Mouse (Mus musculus) midbrain, embryonic 15.5 days (tissue): ENCODE data around the gene Cplane1. TPM values are rescaled to one million over a fixed set of nuclear protein-coding genes. Genes with fewer than 3 reads are reported as not detected.
"Not testable (repeated sequence)": the region's sequence is repeated elsewhere in the genome, so short reads cannot be mapped to it uniquely, and the experiment has no call there.

Experiments used
- ATAC-seq: fragments of 200-750 bp; cut with Nextera tagmentation; replicated peaks from 2 replicates; pipeline ENCODE4 v1.8.0; 2017; ENCODE audit warnings: moderate TSS enrichment
- H3K27ac ChIP-seq: fragments of 300-500 bp; sonication (generic); 2 replicates; pipeline ENCODE4 v1.5.1; 2015; ENCODE audit warnings: mild to moderate bottlenecking, inconsistent platforms
- H3K27me3 ChIP-seq: fragments of 300-500 bp; sonication (generic); replicated peaks from 2 replicates; pipeline ENCODE4 v1.6.1; 2015; ENCODE audit warnings: inconsistent platforms
- H3K36me3 ChIP-seq: fragments of 300-500 bp; sonication (generic); replicated peaks from 2 replicates; pipeline ENCODE4 v1.6.1; 2015; ENCODE audit warnings: inconsistent platforms
- H3K4me1 ChIP-seq: fragments of 300-500 bp; sonication (generic); 2 replicates; pipeline ENCODE4 v1.6.1; 2015; ENCODE audit warnings: inconsistent platforms
- H3K4me2 ChIP-seq: fragments of 300-500 bp; sonication (generic); 2 replicates; pipeline ENCODE4 v1.6.1; 2015; ENCODE audit warnings: inconsistent platforms, mild to moderate bottlenecking, moderate library complexity
- H3K4me3 ChIP-seq: fragments of 300-500 bp; sonication (generic); 2 replicates; pipeline ENCODE4 v1.5.1; 2015; ENCODE audit warnings: mild to moderate bottlenecking, inconsistent platforms
- H3K9ac ChIP-seq: fragments of 300-500 bp; sonication (generic); 2 replicates; pipeline ENCODE4 v1.6.1; 2015; ENCODE audit warnings: mild to moderate bottlenecking, inconsistent platforms
- H3K9me3 ChIP-seq: fragments of 300-500 bp; sonication (generic); 2 replicates; pipeline ENCODE4 v1.6.1; 2016; ENCODE audit warnings: inconsistent platforms
- WGBS: fragments of 180-500 bp; shearing (Covaris S2); methylation state at CpG from one replicate; pipeline ENCODE4 v1.1.7; 2015; ENCODE audit warnings: mixed read lengths; 5-methylcytosine and 5-hydroxymethylcytosine counted together
- polyA plus RNA-seq: library from polyadenylated mRNA; unstranded; fragments of >200 nt; fragmentation: Nextera tagmentation; extraction: Ambion mirVana; gene quantifications from 2 replicates; pipeline ENCODE4 v1.2.1, GENCODE M21; 2015

Cplane1 gene
- polyA plus RNA-seq, 1 experiment from 2014 or later: 18.1 TPM

- Histone ChIP-seq H3K4me3 (no peak overlapping the region), H3K36me3 (peaks cover 63% of the 10 kb centered on the region), H3K4me1 (no peaks in the 10 kb centered on the region), H3K9me3 (no peaks in the 10 kb centered on the region), H3K27ac (no peak overlapping the region), H3K9ac (no peak overlapping the region), H3K4me2 (no peak overlapping the region), H3K27me3 (no peaks in the 10 kb centered on the region)
- 90% methylated on average over 3 of the region's 3 CpGs for WGBS
- ATAC-seq: no peak
These were observed 97.0 kb downstream of the Cplane1 start for GRCm38 (mm10) chr15:8265946-8266345.

GRCm38 (mm10) chr15:8267211-8267610, 98.3 kb downstream of the Cplane1 start:
- 95% methylated on average over 3 of the region's 3 CpGs for WGBS
- peaks cover 68% of the 10 kb centered on the region for H3K36me3 ChIP-seq
- no peaks in the 10 kb centered on the region for H3K27me3 ChIP-seq
- no peaks in the 10 kb centered on the region for H3K4me1 ChIP-seq
- H3K4me3 ChIP-seq: no peak overlapping the region
- no peak overlapping the region for H3K4me2 ChIP-seq
- no peak for ATAC-seq
- no peak overlapping the region for H3K27ac ChIP-seq
- H3K9me3 ChIP-seq: no peaks in the 10 kb centered on the region
- no peak overlapping the region for H3K9ac ChIP-seq

GRCm38 (mm10) chr15:8268231-8268630, 99.3 kb downstream of the Cplane1 start:
- no peak overlapping the region for H3K27ac ChIP-seq
- H3K9me3 ChIP-seq: no peaks in the 10 kb centered on the region
- no peaks in the 10 kb centered on the region for H3K27me3 ChIP-seq
- 93% methylated on average over 8 of the region's 8 CpGs for WGBS
- peaks cover 73% of the 10 kb centered on the region for H3K36me3 ChIP-seq
- no peak for ATAC-seq
- H3K9ac ChIP-seq: no peak overlapping the region
- no peak overlapping the region for H3K4me3 ChIP-seq
- H3K4me2 ChIP-seq: no peak overlapping the region
- no peaks in the 10 kb centered on the region for H3K4me1 ChIP-seq

DNA sequence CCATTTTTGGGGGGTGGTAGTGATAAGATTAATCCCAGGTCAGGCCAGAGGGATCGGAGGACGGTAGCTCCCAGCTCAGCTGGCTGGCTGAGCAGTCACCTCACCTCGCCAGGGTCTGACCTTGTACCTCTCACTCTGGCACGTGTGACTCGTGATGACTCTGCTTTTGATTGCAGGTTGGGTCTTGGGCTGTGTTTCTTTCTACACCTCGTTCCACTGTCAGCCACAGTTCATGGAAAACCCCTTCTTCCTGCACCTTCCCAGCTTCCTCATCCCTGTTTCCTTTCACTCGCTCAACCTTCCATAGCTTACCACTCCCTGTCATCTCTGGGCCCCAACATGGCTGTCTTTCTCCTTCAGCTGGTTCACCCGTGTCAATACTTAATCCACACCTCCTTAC, 103.0 kb downstream of the Cplane1 start:
- WGBS: 92% methylated on average over 8 of the region's 8 CpGs
- no peak overlapping the region for H3K4me3 ChIP-seq
- no peak for ATAC-seq
- peaks cover 48% of the 10 kb centered on the region for H3K36me3 ChIP-seq
- no peaks in the 10 kb centered on the region for H3K27me3 ChIP-seq
- no peak overlapping the region for H3K9ac ChIP-seq
- H3K9me3 ChIP-seq: no peaks in the 10 kb centered on the region
- H3K27ac ChIP-seq: no peak overlapping the region
- H3K4me1 ChIP-seq: no peaks in the 10 kb centered on the region
- no peak overlapping the region for H3K4me2 ChIP-seq

- H3K36me3 ChIP-seq, H3K27ac ChIP-seq, H3K4me1 ChIP-seq, H3K4me3 ChIP-seq, H3K9me3 ChIP-seq, H3K27me3 ChIP-seq, ATAC-seq, H3K9ac ChIP-seq, H3K4me2 ChIP-seq: not testable (repeated sequence)
- 91% methylated on average over 4 of the region's 4 CpGs for WGBS
These were observed 109.0 kb downstream of the Cplane1 start for GRCm38 (mm10) chr15:8277916-8278315.

GRCm38 (mm10) chr15:8279320-8279779, 110.4 kb downstream of the Cplane1 start:
- Histone ChIP-seq H3K9me3 (no peaks in the 10 kb centered on the region), H3K27me3 (no peaks in the 10 kb centered on the region), H3K4me1 (no peaks in the 10 kb centered on the region), H3K9ac (no peak overlapping the region; the same call in 1 of the 2 replicates), H3K27ac (no peak overlapping the region), H3K4me3 (peak overlapping the region; percentile 28), H3K4me2 (peak overlapping the region; percentile 55), H3K36me3 (0 out of 2 replicates have a peak, but pooled peaks cover 4% of the 10 kb centered on the region)
- 32% methylated on average over 17 of the region's 17 CpGs for WGBS
- ATAC-seq: peak; percentile 53; the same call in 1 of the 2 replicates

DNA sequence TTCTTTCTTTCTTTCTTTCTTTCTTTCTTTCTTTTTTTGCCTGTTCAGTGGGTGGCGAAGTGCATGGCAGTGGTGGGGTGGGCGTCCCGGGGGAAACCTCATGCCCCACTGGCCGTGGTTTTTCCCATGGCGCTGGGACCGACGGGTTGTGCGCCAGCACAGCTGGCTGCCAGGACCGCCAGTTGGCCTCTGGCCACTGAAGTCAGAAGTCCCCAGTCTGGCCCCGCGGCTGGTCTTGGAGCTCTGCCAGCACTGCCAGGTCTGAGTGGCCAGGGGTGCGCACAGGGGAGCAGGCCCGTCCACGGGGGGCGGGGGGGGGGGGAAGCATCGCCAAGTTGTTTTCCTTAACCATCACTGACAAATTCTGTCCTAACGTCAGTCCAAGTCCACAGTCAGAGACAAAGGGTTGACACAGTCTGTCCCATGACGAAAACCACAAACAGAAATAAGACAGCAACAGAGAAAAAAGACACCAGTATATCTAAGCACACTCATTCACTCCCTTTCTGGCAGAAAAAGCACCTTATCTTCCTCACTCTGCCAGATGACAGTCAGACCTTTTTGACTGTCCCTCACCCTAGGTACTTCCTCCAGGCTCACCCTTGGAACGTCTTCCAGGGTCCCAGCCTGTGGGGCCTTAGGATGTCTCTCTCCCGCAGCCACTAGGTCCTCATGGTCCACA, 111.2 kb downstream of the Cplane1 start:
- Histone ChIP-seq H3K9ac (no peak overlapping the region), H3K27me3 (no peaks in the 10 kb centered on the region), H3K27ac (no peak overlapping the region), H3K4me3 (peak overlapping the region; percentile 21; the same call in 1 of the 2 replicates), H3K4me1 (no peaks in the 10 kb centered on the region), H3K9me3 (no peaks in the 10 kb centered on the region), H3K4me2 (peak overlapping the region; percentile 55), H3K36me3 (0 out of 2 replicates have a peak, but pooled peaks cover 4% of the 10 kb centered on the region)
- peak; percentile 53; the same call in 1 of the 2 replicates for ATAC-seq
- WGBS: 63% methylated on average over 20 of the region's 20 CpGs

DNA sequence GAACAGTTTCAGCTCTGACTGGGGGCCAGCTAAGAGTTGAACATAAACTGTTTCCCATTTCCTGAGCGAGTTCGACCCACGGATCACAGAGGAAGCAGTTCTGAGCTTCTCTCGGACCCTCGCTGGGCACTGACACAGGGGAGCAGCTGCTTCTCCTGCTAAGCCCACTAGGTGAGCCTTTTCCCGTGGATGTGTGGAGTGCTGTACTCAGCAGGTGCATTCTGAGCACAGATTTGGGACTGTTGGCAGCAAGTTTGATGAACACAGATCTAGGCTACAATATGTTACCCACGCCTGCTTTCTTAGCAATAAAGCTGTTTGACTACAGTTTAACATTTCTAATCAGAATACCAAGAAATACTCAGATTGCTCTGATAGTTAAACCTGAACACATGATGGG, 112.8 kb downstream of the Cplane1 start:
- no peaks in the 10 kb centered on the region for H3K4me1 ChIP-seq
- H3K9me3 ChIP-seq: no peaks in the 10 kb centered on the region
- no peaks in the 10 kb centered on the region for H3K27me3 ChIP-seq
- H3K27ac ChIP-seq: no peak overlapping the region
- no peak overlapping the region for H3K4me3 ChIP-seq
- no peak overlapping the region for H3K4me2 ChIP-seq
- ATAC-seq: no peak
- no peak overlapping the region for H3K9ac ChIP-seq
- WGBS: 81% methylated on average over 7 of the region's 7 CpGs
- no peaks in the 10 kb centered on the region for H3K36me3 ChIP-seq

DNA sequence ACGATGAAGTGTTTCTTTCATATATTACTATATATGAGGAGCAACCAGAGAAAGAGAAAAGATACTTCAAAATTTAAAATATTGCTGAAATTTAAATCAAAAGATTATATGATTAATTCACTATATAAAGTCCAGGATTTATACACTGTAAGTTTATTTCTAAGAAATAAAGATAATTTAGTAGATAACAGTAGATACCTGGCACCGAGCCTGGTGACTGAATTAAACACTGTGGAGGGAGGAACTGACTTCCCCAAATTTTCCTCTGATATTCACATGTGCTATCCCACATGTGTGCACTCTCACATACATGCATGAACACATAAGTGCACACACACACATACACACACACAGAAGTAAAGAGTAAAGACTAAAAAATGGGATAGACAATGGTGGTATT, 113.2 kb downstream of the Cplane1 start:
- WGBS: 93% methylated on average over 2 of the region's 2 CpGs
- Histone ChIP-seq H3K9me3 (no peaks in the 10 kb centered on the region), H3K4me3 (no peak overlapping the region), H3K27ac (no peak overlapping the region), H3K36me3 (no peaks in the 10 kb centered on the region), H3K4me1 (no peaks in the 10 kb centered on the region), H3K4me2 (no peak overlapping the region), H3K9ac (no peak overlapping the region), H3K27me3 (no peaks in the 10 kb centered on the region)
- no peak for ATAC-seq

- Histone ChIP-seq H3K9ac (no peak overlapping the region), H3K4me3 (no peak overlapping the region), H3K27ac (no peak overlapping the region), H3K4me1 (no peaks in the 10 kb centered on the region), H3K4me2 (no peak overlapping the region), H3K36me3 (peaks cover 38% of the 10 kb centered on the region), H3K27me3 (no peaks in the 10 kb centered on the region), H3K9me3 (no peaks in the 10 kb centered on the region)
- no peak for ATAC-seq
- 93% methylated on average over 14 of the region's 14 CpGs for WGBS
These were observed 122.3 kb downstream of the Cplane1 start for GRCm38 (mm10) chr15:8291251-8291650.

- Histone ChIP-seq H3K9ac (no peak overlapping the region), H3K36me3 (peaks cover 51% of the 10 kb centered on the region), H3K4me2 (no peak overlapping the region), H3K4me1 (no peaks in the 10 kb centered on the region), H3K27me3 (no peaks in the 10 kb centered on the region), H3K9me3 (no peaks in the 10 kb centered on the region), H3K27ac (no peak overlapping the region), H3K4me3 (no peak overlapping the region)
- 96% methylated on average over 6 of the region's 6 CpGs for WGBS
- ATAC-seq: no peak
These were observed 125.2 kb downstream of the Cplane1 start for GRCm38 (mm10) chr15:8294150-8294549.

DNA sequence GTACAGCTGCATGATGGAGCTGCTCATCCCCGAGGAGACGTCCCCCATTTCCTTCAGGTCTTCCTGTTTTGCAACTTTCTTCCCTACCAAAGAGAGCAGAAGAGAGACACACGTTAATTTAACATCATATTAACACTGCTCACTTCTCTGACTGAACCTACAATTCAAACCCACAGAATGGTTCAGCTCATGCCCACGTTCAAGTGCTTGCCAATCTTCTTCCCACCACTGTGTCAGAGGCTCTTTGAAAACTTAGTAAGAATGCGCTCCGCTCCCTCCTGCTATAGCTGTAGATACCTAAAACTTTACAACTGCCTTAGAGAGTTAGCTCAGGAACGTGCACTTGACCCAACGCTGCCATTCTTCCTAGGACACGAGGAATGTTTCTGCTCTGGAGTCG, 134.0 kb downstream of the Cplane1 start:
- Histone ChIP-seq H3K4me3 (no peak overlapping the region), H3K27ac (no peak overlapping the region), H3K4me1 (no peaks in the 10 kb centered on the region), H3K4me2 (no peak overlapping the region), H3K9me3 (no peaks in the 10 kb centered on the region), H3K36me3 (peaks cover 40% of the 10 kb centered on the region), H3K9ac (no peak overlapping the region), H3K27me3 (no peaks in the 10 kb centered on the region)
- WGBS: 93% methylated on average over 10 of the region's 10 CpGs
- ATAC-seq: no peak

DNA sequence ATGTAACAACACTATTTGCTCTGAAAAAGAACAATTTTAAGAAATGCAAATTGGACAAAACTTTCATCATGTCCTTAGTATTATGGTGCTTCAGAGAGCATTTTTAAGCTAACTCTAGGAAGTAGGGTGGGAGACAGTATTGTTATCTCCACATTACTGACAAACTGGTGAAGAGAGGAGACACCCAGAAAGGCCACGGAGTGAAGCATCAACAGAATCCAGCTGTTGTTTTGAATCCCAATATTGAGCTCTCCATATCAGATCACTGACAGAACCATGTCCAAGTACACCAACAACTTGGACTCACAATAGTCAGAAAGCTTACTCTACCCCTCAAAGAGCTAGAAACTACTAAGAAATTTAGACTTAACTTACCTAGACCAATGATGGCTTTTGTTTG, 136.6 kb downstream of the Cplane1 start:
- Histone ChIP-seq H3K27ac (no peak overlapping the region), H3K4me1 (no peaks in the 10 kb centered on the region), H3K4me2 (no peak overlapping the region), H3K9me3 (no peaks in the 10 kb centered on the region), H3K9ac (no peak overlapping the region), H3K27me3 (no peaks in the 10 kb centered on the region), H3K4me3 (no peak overlapping the region), H3K36me3 (peaks cover 32% of the 10 kb centered on the region)
- no peak for ATAC-seq
- WGBS: 97% methylated on average over 1 of the region's 1 CpGs
